Mouse (Mus musculus) adrenal gland, adult (tissue): ENCODE results near the gene Vipas39.

Experiments used
- DNase-seq, 2 experiments: peaks; one replicate each; pipeline ENCODE4 v3.0.0; 2022 to 2023; ENCODE audit warnings: low spot score in 1 of 2; ENCODE audit not compliant: inconsistent age in 2 of 2

The Vipas39 gene

GRCm38 (mm10) chr12:87199206-87199972 lies 66.7 kb downstream of the Vipas39 start, which contains the start of gene Samd15:
TSS of gene Samd15 (plus strand) at chr12:87199723.
- peak; percentile 65 to 91 for DNase-seq

DNA sequence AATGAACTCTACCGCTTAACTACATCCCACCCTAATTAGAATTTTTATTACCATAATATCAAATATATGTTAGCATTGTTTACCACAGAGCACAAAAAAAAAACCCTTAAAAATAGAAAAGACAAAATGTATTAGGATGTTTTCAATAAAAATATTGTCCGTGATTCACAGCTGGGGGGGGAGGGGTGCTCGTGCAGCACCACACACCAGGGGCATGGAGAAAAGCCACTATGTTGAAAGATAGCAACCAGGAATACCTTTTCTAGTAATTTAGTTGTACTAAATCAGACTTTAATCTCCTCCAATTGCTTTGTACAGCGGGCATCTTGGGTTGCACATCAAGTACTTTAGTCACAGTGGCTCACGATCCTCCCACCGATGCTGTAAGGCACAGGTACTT lies 67.3 kb downstream of the Vipas39 start:
- DNase-seq = no peak

- DNase-seq = no peak
Observed at GRCm38 (mm10) chr12:87196310-87196709, 69.7 kb downstream of the Vipas39 start.

- DNase-seq = no peak
Observed at GRCm38 (mm10) chr12:87195069-87195468, 71.0 kb downstream of the Vipas39 start.

DNA sequence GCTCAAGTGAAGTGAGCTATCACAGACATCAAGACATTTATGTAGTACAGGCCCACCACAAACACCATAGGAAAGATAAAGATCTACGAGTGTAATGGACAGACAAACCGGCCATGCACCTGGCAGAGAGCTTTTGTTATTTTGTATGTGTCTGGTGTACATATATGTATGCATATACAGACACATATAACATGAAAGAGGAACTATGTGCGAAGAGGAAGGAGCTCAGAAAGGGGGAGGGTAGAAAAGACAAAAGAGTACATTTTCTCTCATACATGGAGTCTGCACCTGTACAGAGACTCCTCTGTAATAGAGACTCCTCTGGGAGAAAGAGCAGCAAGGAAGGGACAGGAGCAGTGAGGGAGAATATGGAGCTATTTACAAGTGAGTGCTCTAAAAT lies 73.0 kb downstream of the Vipas39 start:
- no peak for DNase-seq
